Mouse (Mus musculus) gastrocnemius, adult 8-10 months (tissue): ENCODE results near the gene Dph7. TPM values are rescaled to one million over a fixed set of nuclear protein-coding genes. Genes with fewer than 3 reads are reported as not detected.
"Not testable (repeated sequence)": the region's sequence is repeated elsewhere in the genome, so short reads cannot be mapped to it uniquely, and the experiment has no call there.

Experiments used
- DNase-seq, 2 experiments: peaks; one replicate each; pipeline ENCODE4 v3.0.0; 2022; ENCODE audit warnings: low spot score in 2 of 2
- microRNA-seq: library from miRNA; unstranded; fragments of <30 nt; microRNA quantifications from one replicate; pipeline ENCODE4 v1.2.0, GENCODE M21; 2022
- total RNA-seq, 4 experiments: library from RNA; stranded (reverse); gene quantifications; 2 replicates each; pipeline ENCODE4 v1.2.4; 2022

The Dph7 gene
- total RNA-seq, 4 experiments from 2014 or later: 3.8 to 4.3 (median 4.2) TPM

- no peak for DNase-seq
Observed at GRCm38 (mm10) chr2:24970386-24970785, 8.2 kb downstream of the Dph7 start.

GRCm38 (mm10) chr2:24974452-24974851 is 12.3 kb downstream of the Dph7 start:
- not testable (repeated sequence) for DNase-seq

- DNase-seq: peak; percentile 91 to 96
Observed at GRCm38 (mm10) chr2:24974906-24975703, 12.9 kb downstream of the Dph7 start, which contains the start of gene Mrpl41. Gene Mrpl41, minus strand, starts transcription at chr2:24975098.

GRCm38 (mm10) chr2:24975704-24976297 is 13.6 kb downstream of the Dph7 start, which contains the start of gene Pnpla7:
Gene Pnpla7, plus strand, starts transcription at chr2:24976033.
- DNase-seq: peak; percentile 63 to 80

- DNase-seq: no peak
Observed at GRCm38 (mm10) chr2:24976960-24977359, 14.8 kb downstream of the Dph7 start.

GRCm38 (mm10) chr2:24987762-24988161 is 25.6 kb downstream of the Dph7 start:
- DNase-seq: no peak

- DNase-seq: no peak
Observed at GRCm38 (mm10) chr2:24995332-24995731, 33.1 kb downstream of the Dph7 start.

GRCm38 (mm10) chr2:24996471-24996870 is 34.3 kb downstream of the Dph7 start:
- DNase-seq: no peak

GRCm38 (mm10) chr2:25000544-25001235 is 38.5 kb downstream of the Dph7 start:
- DNase-seq: no peak

GRCm38 (mm10) chr2:25003946-25004786 is 42.0 kb downstream of the Dph7 start:
- DNase-seq: no peak

- no peak for DNase-seq
Observed at GRCm38 (mm10) chr2:25006767-25007166, 44.6 kb downstream of the Dph7 start.

GRCm38 (mm10) chr2:25008250-25008649 is 46.0 kb downstream of the Dph7 start:
- no peak for DNase-seq

Small RNA genes within 50 kb of the gene (microRNA-seq; reads per million reads assigned to microRNA genes)
- not detected for gene Gm22875

Other genes with a start within 250 kb of the Dph7 start
- not detected for gene Cacna1b, start 199.2 kb upstream of the Dph7 start, total RNA-seq
- gene Ehmt1, start 42.8 kb upstream of the Dph7 start, total RNA-seq: 10 to 100 TPM; 17.6 to 24.3 (median 22.1) TPM
- 1 to 10 TPM; 1.2 to 3.3 (median 2.2) TPM for gene Arrdc1, start 27.1 kb upstream of the Dph7 start, total RNA-seq
- gene Zmynd19, start 12.6 kb upstream of the Dph7 start, total RNA-seq: 10 to 100 TPM; 19.9 to 24.0 (median 23.1) TPM
- gene Mrpl41, start 12.7 kb downstream of the Dph7 start, total RNA-seq: 10 to 100 TPM; 33.0 to 39.9 (median 34.9) TPM
- 10 to 100 TPM; 32.8 to 48.4 (median 40.4) TPM for gene Pnpla7, start 13.6 kb downstream of the Dph7 start, total RNA-seq
- gene Nsmf, start 92.0 kb downstream of the Dph7 start, total RNA-seq: 1 to 10 TPM; 5.6 to 8.4 (median 7.2) TPM
- not detected for gene Entpd8, start 117.9 kb downstream of the Dph7 start, total RNA-seq
- gene Noxa1, start 132.7 kb downstream of the Dph7 start, total RNA-seq: not detected
- gene Nrarp, start 218.4 kb downstream of the Dph7 start, total RNA-seq: 1 to 10 TPM; 3.0 to 7.1 (median 5.9) TPM
- under 1 TPM; 0.48 to 0.92 (median 0.76) TPM for gene Tor4a, start 234.5 kb downstream of the Dph7 start, total RNA-seq
- gene Nelfb, start 249.1 kb downstream of the Dph7 start, total RNA-seq: 10 to 100 TPM; 20.8 to 28.3 (median 22.6) TPM